Mouse (Mus musculus): ENCODE data around the gene Ints14. TPM values are rescaled to one million over a fixed set of nuclear protein-coding genes. Genes with fewer than 3 reads are reported as not detected.
"Not testable (repeated sequence)": the region's sequence is repeated elsewhere in the genome, so short reads cannot be mapped to it uniquely, and the experiment has no call there.

Gene Ints14
- polyA plus RNA-seq, 1 experiment from 2014 or later: 31.4 TPM

DNA sequence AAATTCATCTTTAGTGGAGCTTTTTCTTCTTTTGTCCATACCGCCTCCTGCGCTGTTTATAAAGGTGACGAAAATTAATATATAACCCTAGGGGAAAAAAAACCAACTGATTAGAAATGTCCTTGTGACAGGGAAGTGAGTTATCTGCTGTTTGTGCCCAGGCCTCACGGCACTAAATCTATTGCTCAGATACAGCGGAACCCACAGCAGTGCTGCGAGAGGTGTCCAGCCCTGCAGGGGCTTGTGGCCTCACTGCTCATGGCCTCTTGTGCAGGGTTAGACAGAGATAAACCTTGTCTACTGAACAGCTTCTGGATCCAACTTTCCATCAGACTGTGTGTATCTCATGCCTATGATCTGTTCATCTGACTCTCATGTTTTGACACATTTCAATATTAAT is 27.7 kb downstream of the Ints14 start:
- ChIA-PET CTCF (interaction anchor here (2.7 to 3.2 kb wide), 2 partner anchors 8 to 12 kb away, joined by 8 to 9 read pairs; no protein-coding TSS in a partner anchor), POLR2A (no interaction called here)
- TF ChIP-seq CTCF (IDR thresholded peaks at IDR 0.05): no peak
- in situ Hi-C loops (cut with MboI; ENCODE audit: low pct_unique_long_range_greater_than_20kb): no loop called here
- no peaks in the 10 kb centered on the region for H3K27me3 ChIP-seq
- no peak for ATAC-seq
- DNase-seq (ENCODE audit: low read depth, low spot score): no peak

DNA sequence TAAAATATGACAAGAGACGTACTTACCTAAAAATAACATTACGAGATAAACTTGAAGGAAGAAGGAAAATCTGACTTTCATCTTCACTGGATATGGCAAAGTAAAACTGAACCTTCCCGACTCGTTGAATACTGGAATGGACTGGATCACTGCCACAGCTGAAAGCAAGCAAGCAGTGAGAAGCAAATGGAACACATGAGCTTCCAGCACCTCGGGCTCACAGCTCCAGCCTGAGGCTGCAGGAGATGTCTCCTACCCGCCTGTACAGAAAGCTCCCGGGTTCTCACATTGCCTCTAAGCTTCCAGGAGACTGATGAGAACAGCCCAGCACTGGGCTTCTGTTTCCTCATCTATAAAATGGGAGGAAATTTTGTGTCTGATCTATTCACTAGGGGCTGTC is 29.6 kb downstream of the Ints14 start:
- ChIA-PET CTCF (interaction anchor here (3.2 kb wide), 1 partner anchor 10 kb away, joined by 9 read pairs; no protein-coding TSS in a partner anchor), POLR2A (no interaction called here)
- in situ Hi-C loops (cut with MboI; ENCODE audit: low pct_unique_long_range_greater_than_20kb): no loop called here
- DNase-seq (ENCODE audit: low read depth, low spot score): no peak
- no peak for ATAC-seq
- H3K27me3 ChIP-seq: no peaks in the 10 kb centered on the region
- TF ChIP-seq CTCF (IDR thresholded peaks at IDR 0.05): no peak

DNA sequence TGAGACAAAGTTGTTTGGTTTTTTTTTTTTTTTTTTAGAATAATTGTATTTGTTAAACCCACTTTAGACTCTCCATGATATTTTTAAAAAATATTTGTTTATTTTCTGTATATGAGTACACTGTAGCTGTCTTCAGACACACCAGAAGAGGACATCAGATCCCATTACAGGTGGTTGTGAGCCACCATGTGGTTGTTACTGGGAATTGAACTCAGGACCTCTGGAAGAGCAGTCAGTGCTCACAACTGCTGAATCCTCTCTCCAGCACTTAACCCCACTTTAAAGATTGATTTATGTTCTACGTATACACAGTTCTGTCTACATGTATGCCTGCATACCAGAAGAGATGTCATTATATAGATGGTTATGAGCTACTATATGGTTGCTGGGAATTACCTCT is 34.8 kb downstream of the Ints14 start:
- in situ Hi-C loops (cut with MboI; ENCODE audit: low pct_unique_long_range_greater_than_20kb); H3K27me3 ChIP-seq; DNase-seq (ENCODE audit: low read depth, low spot score); ATAC-seq: not testable (repeated sequence)
- CTCF ChIA-PET: interaction anchor here (1.6 to 2.8 kb wide), 2 partner anchors 10 to 16 kb away, joined by 4 to 10 read pairs; no protein-coding TSS in a partner anchor
- POLR2A ChIA-PET: interaction anchor here (1.7 kb wide), 1 partner anchor 21 kb away, joined by 6 read pairs; no protein-coding TSS in a partner anchor

DNA sequence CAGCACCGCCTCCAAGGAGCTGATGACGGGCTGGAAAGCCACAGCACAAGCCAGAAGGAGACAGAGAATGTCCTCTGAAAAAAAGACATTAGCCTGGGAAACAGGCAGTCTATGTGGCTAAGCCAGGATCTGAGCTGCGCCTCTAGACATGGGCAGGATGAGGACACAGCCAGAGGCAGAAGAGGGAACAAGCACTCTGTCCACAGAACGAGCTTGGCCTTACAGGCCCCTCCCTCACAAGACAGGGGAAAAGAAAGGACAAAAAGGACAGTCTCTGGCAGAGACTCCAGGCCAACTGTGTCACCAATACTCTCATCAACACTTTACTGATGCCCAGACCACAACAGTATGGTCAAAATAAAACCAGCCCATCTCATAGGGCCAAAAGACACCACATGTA is 40.8 kb downstream of the Ints14 start:
- in situ Hi-C loops (cut with MboI; ENCODE audit: low pct_unique_long_range_greater_than_20kb): no loop called here
- no peak for TF ChIP-seq CTCF (IDR thresholded peaks at IDR 0.05)
- CTCF ChIA-PET: interaction anchor here (0.8 kb wide), 1 partner anchor 14 kb away, joined by 3 read pairs; no protein-coding TSS in a partner anchor
- POLR2A ChIA-PET: interaction anchor here (0.6 kb wide), 1 partner anchor 9 kb away, joined by 3 read pairs; no protein-coding TSS in a partner anchor
- H3K27me3 ChIP-seq: no peaks in the 10 kb centered on the region
- no peak for DNase-seq (ENCODE audit: low read depth, low spot score)
- no peak for ATAC-seq

DNA sequence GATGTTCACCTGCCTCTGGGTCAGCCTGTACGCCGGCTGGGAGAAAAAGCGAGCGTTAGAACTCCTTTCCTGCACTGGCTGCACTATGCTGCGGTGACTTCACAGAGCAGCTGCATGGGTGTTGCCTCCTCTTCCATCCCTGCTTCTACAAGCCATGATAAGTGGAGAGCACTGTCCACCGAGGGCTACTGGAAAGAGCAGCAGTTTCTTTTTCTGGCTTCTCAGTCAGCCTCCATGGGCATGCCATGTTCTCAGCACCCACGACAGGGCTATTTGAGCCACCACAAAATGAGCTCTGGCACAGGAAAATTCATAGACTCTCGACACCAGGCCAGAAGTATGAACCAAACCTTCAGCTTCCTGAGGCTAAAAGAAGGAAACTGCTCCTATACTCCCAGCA is 45.0 kb downstream of the Ints14 start:
- in situ Hi-C loops (cut with MboI; ENCODE audit: low pct_unique_long_range_greater_than_20kb): no loop called here
- TF ChIP-seq CTCF (IDR thresholded peaks at IDR 0.05): no peak
- no peak for ATAC-seq
- POLR2A ChIA-PET: no interaction called here
- no peaks in the 10 kb centered on the region for H3K27me3 ChIP-seq
- no peak for DNase-seq (ENCODE audit: low read depth, low spot score)
- CTCF ChIA-PET: interaction anchor here (2.5 kb wide), 1 partner anchor 10 kb away, joined by 10 read pairs; no protein-coding TSS in a partner anchor

DNA sequence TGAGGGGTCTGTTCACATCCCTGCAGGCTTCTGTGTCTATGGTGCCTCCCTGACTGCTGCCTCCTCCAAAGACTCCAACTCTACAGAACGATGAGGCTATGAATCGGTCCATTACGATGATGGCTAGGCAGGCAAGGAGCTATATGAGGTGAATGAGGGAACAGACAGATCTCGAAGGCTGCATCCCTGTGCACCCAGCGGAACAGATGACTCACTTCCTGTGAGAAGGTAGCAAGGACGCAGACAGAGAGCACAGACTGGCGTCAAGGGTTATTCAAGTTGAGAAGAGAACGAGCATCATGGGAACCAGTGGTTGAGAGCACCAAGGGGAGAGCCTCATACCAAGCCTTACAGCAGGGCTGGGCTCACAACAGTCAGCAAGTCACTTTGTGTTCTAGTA is 49.9 kb downstream of the Ints14 start:
- TF ChIP-seq CTCF (IDR thresholded peaks at IDR 0.05): no peak
- POLR2A ChIA-PET: no interaction called here
- in situ Hi-C loops (cut with MboI; ENCODE audit: low pct_unique_long_range_greater_than_20kb): no loop called here
- no peak for DNase-seq (ENCODE audit: low read depth, low spot score)
- CTCF ChIA-PET: interaction anchor here (1.1 to 4.1 kb wide), 3 partner anchors 11 to 37 kb away, joined by 3 to 21 read pairs (median 13); partner anchors contain the start of genes Dpp8 and Hacd3
- ATAC-seq: peak; percentile 87
- no peaks in the 10 kb centered on the region for H3K27me3 ChIP-seq

DNA sequence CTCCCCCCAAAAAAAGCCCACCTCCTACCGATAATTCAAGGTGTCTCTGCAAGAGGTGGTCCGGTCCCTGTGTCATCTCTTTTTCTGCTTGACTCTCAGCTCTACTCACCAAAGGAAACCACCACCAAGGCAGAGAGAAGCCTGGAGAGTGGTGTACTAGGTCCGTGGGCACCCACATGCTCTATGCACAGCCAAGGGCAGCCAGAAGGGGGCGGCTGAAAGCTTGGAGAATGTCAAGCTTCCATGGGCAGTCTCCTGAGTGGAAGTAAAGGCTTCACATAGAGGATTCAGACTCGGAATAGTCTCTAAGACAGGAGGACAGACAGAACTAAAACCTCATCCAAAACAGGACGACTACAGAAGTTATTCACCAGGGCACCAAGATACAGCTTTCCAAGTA is 50.6 kb downstream of the Ints14 start:
- ChIA-PET POLR2A (interaction anchor here (0.6 kb wide), 2 partner anchors 17 to 176 kb away, joined by 3 to 10 read pairs; no protein-coding TSS in a partner anchor), CTCF (interaction anchor here (1.0 to 4.1 kb wide), 5 partner anchors 10 to 79 kb away, joined by 3 to 21 read pairs (median 4); partner anchors contain the start of genes Dpp8 and Hacd3)
- ATAC-seq (no peak), DNase-seq (ENCODE audit: low read depth, low spot score) (no peak)
- H3K27me3 ChIP-seq: no peaks in the 10 kb centered on the region
- TF ChIP-seq CTCF (IDR thresholded peaks at IDR 0.05): peak; percentile 74
- in situ Hi-C loops (cut with MboI; ENCODE audit: low pct_unique_long_range_greater_than_20kb): no loop called here

DNA sequence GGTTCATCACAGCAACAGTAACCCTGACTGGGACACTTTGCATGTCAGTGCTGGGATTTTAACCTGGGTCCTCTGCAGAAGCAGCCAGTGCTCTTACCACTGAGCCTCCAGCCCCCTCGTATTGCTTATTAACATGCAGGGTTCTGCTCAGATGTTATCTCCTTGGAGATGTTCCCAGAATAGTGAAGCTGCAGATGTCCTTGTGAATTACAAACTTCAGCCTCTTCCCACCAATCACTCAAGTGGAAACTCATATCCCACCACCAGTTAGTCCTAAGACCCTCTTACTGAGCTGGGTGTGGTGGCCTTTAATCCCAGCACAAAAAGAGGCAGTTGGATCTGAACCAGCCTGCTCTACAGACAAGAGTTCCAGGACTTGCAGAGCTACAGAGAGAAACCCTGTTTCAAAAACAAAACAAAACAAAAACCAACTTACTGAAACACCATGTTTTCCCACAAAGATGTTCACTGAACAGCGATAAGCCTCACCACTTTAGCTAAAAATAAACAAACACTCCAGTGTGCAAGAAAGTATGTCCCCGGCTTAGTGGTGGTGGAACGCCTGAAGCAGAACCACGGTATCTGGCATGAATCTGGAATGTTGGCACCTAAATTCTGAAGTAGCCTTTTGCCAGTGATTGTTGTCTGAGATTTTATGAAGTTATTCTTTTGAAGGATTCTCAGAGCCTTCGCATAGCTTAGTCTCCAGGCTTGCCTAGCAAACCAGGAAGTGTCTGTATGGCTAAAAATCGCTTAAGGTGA is 54.9 kb downstream of the Ints14 start:
- peak; percentile 70 for ATAC-seq
- peak; percentile 86 for DNase-seq (ENCODE audit: low read depth, low spot score)
- CTCF ChIA-PET: interaction anchor here (2.8 kb wide), 1 partner anchor 17 kb away, joined by 9 read pairs; the partner anchor contains the start of gene Dpp8
- POLR2A ChIA-PET: interaction anchor here (1.5 to 1.8 kb wide), 2 partner anchors 15 to 20 kb away, joined by 3 to 6 read pairs; no protein-coding TSS in a partner anchor
- no peak for TF ChIP-seq CTCF (IDR thresholded peaks at IDR 0.05)
- in situ Hi-C loops (cut with MboI; ENCODE audit: low pct_unique_long_range_greater_than_20kb): no loop called here
- H3K27me3 ChIP-seq: no peaks in the 10 kb centered on the region

DNA sequence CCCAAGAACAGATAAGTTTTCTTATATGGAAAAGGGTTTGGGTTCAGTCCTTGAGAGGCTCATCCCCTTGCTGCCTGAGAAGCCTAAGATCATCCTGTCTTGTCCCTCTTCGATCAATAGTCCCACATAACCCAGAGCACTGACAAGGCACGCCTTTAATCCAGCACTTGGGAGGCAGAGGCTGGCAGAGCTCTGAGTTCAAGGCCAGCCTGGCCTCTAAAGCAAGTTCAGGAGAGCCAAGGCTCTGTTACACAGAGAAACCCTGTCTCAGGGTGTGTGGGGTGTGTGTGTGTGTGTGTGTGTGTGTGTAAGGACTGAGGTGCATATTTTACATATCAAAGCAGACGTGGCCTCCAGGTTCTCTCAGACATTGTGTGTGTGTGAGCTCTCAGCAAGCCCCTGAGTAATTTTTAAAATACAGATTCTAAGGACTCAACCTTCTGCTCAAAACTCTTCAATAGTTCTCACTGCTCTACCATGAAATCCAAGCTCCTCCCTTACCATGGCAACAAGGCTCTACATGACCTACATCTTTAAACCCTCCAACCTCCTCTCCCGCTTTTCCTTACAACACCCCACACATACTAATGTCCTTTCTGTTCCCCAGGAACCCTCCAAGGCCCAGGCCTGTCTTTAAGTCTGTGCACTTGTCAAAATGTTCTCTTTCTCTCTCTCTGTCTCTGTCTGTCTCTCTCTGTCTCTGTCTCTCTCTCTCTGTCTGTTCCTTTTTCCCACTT is 55.7 kb downstream of the Ints14 start:
- POLR2A ChIA-PET: interaction anchor here (1.5 to 1.8 kb wide), 2 partner anchors 15 to 21 kb away, joined by 3 to 6 read pairs; no protein-coding TSS in a partner anchor
- no peak for TF ChIP-seq CTCF (IDR thresholded peaks at IDR 0.05)
- no peak for DNase-seq (ENCODE audit: low read depth, low spot score)
- ATAC-seq: no peak
- CTCF ChIA-PET: interaction anchor here (2.8 kb wide), 1 partner anchor 16 kb away, joined by 9 read pairs; the partner anchor contains the start of gene Dpp8
- in situ Hi-C loops (cut with MboI; ENCODE audit: low pct_unique_long_range_greater_than_20kb): no loop called here
- H3K27me3 ChIP-seq: no peaks in the 10 kb centered on the region
